Mouse (Mus musculus) ES-Bruce4 (cell line): ENCODE measurements around the gene Dnttip2. TPM values are rescaled to one million over a fixed set of nuclear protein-coding genes. Genes with fewer than 3 reads are reported as not detected.

Source experiments
- H3K27ac ChIP-seq: 2 replicates; pipeline ENCODE4 v1.5.1; 2012; ENCODE audit warnings: low read length, inconsistent platforms; ENCODE audit not compliant: insufficient read depth
- H3K27me3 ChIP-seq: 2 replicates; pipeline ENCODE4 v1.6.1; 2012; ENCODE audit warnings: mild to moderate bottlenecking, low read length, inconsistent platforms; ENCODE audit not compliant: control insufficient read depth, poor library complexity, insufficient read depth, severe bottlenecking
- H3K36me3 ChIP-seq: 2 replicates; pipeline ENCODE4 v1.6.1; 2012; ENCODE audit warnings: inconsistent platforms, mild to moderate bottlenecking, low read length, moderate library complexity; ENCODE audit not compliant: control insufficient read depth, poor library complexity, insufficient read depth, severe bottlenecking
- H3K4me1 ChIP-seq: one replicate; pipeline ENCODE4 v1.8.1; 2011; ENCODE audit warnings: low read length; ENCODE audit not compliant: control insufficient read depth, insufficient read depth
- H3K4me3 ChIP-seq: 2 replicates; pipeline ENCODE4 v1.5.1; 2011; ENCODE audit warnings: low read depth, mild to moderate bottlenecking, low read length
- H3K9ac ChIP-seq: 2 replicates; pipeline ENCODE4 v1.6.1; 2012; ENCODE audit warnings: low read depth, mild to moderate bottlenecking, inconsistent platforms; ENCODE audit not compliant: poor library complexity, severe bottlenecking
- H3K9me3 ChIP-seq: replicated peaks from 2 replicates; pipeline ENCODE4 v1.6.1; 2012; ENCODE audit warnings: mild to moderate bottlenecking, low read length, inconsistent platforms; ENCODE audit not compliant: control insufficient read depth, poor library complexity, insufficient read depth, severe bottlenecking
- CTCF ChIP-seq: IDR thresholded peaks from one replicate; pipeline ENCODE4 v1.8.1; 2011; ENCODE audit warnings: low read depth, low read length
- EP300 ChIP-seq: IDR thresholded peaks from 2 replicates; pipeline ENCODE4 v1.6.1; 2011; ENCODE audit warnings: low read depth, low read length; ENCODE audit not compliant: insufficient read depth
- POLR2A ChIP-seq: IDR thresholded peaks from one replicate; pipeline ENCODE4 v1.8.1; 2011; ENCODE audit warnings: low read length; ENCODE audit not compliant: insufficient read depth
- polyA plus RNA-seq: library from polyadenylated mRNA; stranded (reverse); fragments of >200 nt; gene quantifications from 2 replicates; pipeline ENCODE4 v1.2.4, GENCODE M21; 2011; ENCODE audit warnings: low read depth; ENCODE audit not compliant: missing spikeins, insufficient read depth, insufficient read length

The Dnttip2 gene
- polyA plus RNA-seq, 1 experiment, result 132 TPM

GRCm38 (mm10) chr3:122293223-122293953, 19.2 kb downstream of the Dnttip2 start:
- Histone ChIP-seq H3K9ac (peak overlapping the region; percentile 99), H3K27me3 (no peaks in the 10 kb centered on the region), H3K9me3 (no peaks in the 10 kb centered on the region), H3K4me1 (no peaks in the 10 kb centered on the region), H3K27ac (peak overlapping the region; percentile 30; the same call in 1 of the 2 replicates), H3K36me3 (no peaks in the 10 kb centered on the region), H3K4me3 (peak overlapping the region; percentile 95)
- TF ChIP-seq CTCF (no peak), POLR2A (no peak), EP300 (no peak)

DNA sequence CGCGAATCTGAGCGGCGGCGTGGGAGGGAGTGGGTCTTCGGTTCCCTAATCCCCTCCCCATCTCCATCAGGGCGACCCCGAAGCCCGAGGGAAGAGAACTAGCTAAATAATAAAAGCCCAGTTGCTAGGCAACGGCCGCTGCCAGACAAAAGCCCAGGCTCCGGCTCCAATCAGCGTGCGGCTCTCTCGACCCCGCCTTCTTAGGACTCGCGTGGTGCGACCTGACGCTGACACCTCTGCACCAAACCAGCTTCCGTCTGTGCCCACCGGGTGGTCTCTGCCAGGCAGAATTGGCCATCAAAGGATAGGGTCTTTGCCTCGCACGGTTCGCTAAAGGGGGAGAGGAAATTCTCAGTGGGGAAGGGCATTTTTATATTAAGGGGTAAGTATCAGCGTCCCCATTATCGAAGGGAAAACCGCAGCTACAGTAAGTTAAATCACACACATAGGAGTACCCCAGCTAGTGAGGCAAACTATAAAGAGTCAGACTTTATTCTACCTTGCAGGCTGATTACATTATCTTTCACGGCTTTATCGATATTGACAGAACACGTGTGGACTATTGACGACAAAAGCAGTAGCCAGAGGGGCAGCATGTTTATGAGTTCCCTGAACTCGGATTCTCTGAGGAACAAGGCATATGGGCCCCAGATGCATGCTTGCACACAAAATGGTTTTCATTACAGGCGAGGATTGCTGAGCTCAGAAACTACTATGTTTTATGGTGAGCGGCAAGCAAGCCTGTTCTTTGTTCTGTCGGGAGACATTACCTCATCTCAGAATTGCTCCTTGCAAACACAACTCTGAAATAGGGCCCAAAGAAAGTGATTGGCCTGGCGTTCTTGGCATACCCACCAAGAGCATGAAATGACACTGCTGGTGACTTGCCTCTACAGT, 20.0 kb downstream of the Dnttip2 start, which contains the start of gene Bcar3:
Gene Bcar3 (plus strand): TSS at position 183 of the 897 bp plus-strand sequence.
- peak within 1 kb of the TSS; percentile 30; the same call in 1 of the 2 replicates for H3K27ac ChIP-seq
- H3K9me3 ChIP-seq, result no peaks in the 10 kb centered on the region
- H3K4me1 ChIP-seq, result no peaks in the 10 kb centered on the region
- peak within 1 kb of the TSS; percentile 95 for H3K4me3 ChIP-seq
- TF ChIP-seq EP300 (0 out of 2 replicates have a peak, but pooled peaks have one; percentile 43), CTCF (no peak)
- peak within 1 kb of the TSS; percentile 99 for H3K9ac ChIP-seq
- H3K36me3 ChIP-seq, result no peaks in the 10 kb centered on the region
- no peaks in the 10 kb centered on the region for H3K27me3 ChIP-seq

GRCm38 (mm10) chr3:122295511-122295910, 21.3 kb downstream of the Dnttip2 start:
- peak; percentile 85 for TF ChIP-seq EP300
- no peak for TF ChIP-seq POLR2A
- peak; percentile 93 for TF ChIP-seq CTCF
- Histone ChIP-seq H3K4me3 (no peak overlapping the region), H3K27ac (peak overlapping the region; percentile 75; the same call in 1 of the 2 replicates), H3K9ac (no peak overlapping the region), H3K4me1 (no peaks in the 10 kb centered on the region), H3K36me3 (no peaks in the 10 kb centered on the region), H3K9me3 (no peaks in the 10 kb centered on the region), H3K27me3 (no peaks in the 10 kb centered on the region)

DNA sequence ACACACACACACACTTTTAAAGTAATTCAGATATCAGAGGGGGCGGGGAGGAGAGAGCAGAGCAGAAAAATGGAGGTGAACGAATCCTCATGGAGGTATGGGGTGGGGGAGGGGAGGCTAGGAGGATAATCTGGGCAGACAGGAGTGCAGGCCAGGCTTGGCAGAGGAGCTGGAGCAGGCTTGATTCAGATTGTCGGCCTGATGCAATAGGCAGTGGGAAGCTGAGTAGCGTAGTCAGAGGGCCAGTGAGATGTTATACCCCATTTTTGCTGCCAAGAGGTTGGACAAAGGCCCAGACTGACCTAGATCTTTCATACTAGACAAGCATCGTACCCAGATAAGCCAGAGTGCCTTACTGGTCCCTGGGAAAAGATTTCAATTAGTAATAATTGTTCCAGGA, 22.8 kb downstream of the Dnttip2 start:
- Histone ChIP-seq H3K27ac (no peak overlapping the region), H3K4me1 (no peaks in the 10 kb centered on the region), H3K9ac (no peak overlapping the region), H3K36me3 (no peaks in the 10 kb centered on the region), H3K27me3 (no peaks in the 10 kb centered on the region), H3K4me3 (no peak overlapping the region), H3K9me3 (no peaks in the 10 kb centered on the region)
- TF ChIP-seq CTCF, result no peak
- TF ChIP-seq EP300, result no peak
- TF ChIP-seq POLR2A, result no peak

DNA sequence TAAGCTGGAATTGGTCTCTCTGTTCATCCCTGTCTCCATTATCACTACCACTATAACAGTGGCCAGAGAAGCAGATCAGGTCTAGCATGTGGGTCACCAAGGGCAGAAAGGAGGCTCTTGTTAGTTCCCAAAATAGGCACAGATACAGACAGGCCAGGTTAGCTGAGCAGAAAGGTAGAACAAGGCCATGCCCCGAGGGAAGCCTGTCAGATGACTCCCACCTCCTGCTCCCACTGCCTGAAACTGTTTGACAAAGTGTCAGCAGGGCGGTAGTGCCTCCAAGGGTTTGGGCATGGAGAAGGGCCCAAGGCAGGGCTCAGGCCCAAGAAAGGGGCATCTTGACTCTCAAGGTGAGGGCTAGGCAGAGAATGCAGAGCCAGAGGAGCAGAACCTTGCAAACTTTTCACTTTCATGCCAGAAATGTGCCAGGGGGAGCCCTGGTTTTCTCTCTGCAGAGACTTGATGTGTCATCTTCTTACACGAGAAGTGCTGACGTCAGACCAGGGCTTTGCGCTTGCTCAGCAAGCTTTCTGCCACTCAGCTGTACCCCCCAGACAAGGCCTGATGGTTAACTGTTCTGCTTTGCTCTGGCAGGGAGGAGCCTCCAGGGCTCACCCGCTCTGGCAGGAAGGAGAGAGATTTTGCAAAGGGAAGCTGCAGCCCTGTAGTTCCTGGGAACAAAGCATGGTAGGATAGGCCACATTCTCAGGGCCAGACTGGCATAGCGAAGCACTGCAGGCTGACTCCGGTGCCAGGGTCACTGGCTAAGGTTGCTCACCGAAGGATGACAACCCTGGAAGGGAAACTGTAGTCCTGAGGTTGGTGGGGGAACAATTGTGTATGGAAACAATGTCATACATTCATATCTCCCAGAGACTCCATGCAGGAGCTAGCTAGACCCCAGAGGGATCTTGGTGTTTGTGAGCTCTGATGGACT, 27.1 kb downstream of the Dnttip2 start:
- Histone ChIP-seq H3K36me3 (no peaks in the 10 kb centered on the region), H3K9ac (no peak overlapping the region), H3K9me3 (no peaks in the 10 kb centered on the region), H3K27ac (no peak overlapping the region), H3K4me1 (no peaks in the 10 kb centered on the region), H3K4me3 (no peak overlapping the region), H3K27me3 (no peaks in the 10 kb centered on the region)
- TF ChIP-seq EP300, result no peak
- TF ChIP-seq POLR2A, result no peak
